Mouse (Mus musculus): Measurements from ENCODE around the gene Nmnat2.

The Nmnat2 gene

DNA sequence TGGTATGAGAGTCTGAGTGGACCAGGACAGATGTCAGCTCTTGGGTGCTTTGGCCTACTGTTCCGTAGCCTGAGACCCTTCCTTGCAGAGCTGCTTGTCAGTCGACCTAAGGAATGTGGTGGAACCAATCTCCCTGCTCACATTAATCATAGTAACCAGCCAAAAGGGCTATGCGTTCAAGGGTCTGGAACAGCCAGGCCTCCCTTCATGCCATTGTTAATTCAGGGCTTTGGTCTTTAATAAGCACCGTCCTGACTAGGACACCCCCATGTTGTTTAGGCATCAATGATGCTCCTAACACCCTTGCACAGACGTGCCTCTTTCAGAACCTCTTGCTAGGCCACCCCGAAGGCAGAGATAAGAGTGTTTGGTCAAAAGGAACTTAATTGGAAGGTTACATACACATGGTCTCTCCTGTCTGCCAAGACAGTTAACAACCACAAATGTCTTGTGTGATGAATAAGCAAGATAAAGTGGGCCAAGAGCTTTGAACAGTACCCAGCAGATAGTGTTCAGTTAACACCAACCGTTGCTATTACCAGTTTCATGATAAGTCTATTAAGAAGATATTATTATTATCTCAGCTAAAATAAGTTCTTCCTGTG, 66.3 kb downstream of the Nmnat2 start:
- no peak for DNase-seq

DNA sequence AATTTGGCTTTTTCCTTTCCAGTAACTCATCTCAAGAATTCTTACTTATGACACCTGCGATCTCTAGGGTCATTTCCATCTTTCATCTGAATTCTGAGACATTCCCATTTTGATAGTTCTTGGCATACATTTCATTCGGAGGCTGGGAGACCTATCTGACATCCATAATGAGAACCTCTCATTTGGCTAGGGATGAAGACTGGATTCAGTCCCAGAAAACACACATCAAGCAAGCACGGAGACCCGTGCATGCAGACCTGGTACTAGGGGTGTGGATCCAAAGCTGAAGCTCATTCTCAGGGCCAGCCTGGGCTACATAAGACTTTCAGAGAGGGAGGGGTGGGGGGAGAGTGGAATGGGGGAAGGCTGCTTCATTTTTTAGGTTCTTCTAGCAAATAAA, 68.2 kb downstream of the Nmnat2 start:
- no peak for DNase-seq

DNA sequence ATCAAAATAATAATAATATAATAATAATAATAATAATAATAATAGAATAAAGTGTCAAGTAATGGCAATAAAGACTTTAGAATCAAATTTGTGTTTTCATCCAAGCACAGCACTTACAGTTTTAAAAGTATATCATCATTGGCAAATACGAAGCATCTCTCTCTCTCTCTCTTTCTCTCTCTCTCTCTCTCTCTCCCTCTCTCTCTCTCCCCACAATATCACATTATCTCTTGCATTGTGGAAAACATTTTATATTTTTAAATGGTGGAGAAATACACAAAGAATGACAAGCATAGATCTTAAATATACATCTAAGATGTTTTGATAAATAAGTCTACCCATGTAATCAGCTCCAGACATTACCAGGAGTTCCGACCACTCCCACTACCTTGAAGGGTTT, 69.1 kb downstream of the Nmnat2 start:
- DNase-seq: no peak

DNA sequence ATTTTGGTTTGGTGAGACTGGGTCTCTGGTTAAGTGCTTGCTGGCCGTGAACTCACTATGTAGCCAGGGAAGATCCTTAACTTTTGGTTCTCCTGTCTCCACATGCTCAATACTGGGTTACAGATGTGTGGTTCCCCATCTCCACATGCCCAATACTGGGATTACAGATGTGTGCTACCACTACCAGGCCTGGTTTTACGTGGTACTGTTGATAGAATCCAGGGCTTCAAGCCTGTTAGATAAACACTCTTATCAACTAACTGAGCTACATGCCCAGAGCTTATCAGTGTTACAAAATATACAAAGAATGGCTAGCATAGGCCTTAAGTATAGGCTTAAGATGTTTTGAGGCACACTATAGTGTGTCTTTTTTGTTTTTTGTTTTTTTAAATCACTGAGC, 69.7 kb downstream of the Nmnat2 start:
- no peak for DNase-seq

DNA sequence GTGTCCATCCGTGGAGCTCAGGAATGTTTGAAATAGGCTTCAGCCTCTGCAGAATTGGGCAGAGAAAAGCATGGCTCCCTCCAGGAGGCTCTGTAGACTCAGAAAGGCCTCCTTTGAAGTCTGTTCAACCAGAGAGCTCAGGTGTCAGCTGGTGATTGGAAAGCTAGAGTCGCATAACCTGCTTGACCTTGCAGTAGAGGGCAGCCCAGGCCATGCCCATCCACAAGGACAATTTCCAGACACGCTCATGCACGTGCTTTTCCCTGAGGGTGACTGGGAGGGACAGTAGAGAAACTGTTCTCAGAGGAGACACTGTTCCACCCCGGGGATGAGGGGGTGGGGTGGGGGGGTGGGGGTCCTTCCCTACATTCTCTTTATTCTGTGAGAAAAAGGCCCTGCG, 76.6 kb downstream of the Nmnat2 start:
- DNase-seq: no peak

DNA sequence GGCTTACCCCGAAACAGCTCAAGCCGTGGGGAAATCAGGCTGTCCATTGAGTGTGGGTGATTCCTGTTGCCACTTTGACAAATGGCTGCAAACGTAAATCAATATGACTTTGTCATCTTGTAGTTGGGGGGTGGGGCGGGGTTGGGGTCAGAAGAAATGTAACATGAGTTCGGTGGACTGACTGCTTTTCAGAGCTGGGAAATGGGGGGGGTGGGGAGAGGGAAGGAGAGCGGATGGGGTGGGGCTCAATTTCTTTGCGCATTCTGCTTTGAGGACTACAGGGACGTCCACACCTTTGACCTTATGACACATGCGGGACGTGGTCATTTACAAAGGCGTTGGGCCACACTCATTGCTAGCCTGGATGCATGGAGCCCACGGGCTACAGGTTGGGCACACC, 77.2 kb downstream of the Nmnat2 start:
- no peak for DNase-seq

DNA sequence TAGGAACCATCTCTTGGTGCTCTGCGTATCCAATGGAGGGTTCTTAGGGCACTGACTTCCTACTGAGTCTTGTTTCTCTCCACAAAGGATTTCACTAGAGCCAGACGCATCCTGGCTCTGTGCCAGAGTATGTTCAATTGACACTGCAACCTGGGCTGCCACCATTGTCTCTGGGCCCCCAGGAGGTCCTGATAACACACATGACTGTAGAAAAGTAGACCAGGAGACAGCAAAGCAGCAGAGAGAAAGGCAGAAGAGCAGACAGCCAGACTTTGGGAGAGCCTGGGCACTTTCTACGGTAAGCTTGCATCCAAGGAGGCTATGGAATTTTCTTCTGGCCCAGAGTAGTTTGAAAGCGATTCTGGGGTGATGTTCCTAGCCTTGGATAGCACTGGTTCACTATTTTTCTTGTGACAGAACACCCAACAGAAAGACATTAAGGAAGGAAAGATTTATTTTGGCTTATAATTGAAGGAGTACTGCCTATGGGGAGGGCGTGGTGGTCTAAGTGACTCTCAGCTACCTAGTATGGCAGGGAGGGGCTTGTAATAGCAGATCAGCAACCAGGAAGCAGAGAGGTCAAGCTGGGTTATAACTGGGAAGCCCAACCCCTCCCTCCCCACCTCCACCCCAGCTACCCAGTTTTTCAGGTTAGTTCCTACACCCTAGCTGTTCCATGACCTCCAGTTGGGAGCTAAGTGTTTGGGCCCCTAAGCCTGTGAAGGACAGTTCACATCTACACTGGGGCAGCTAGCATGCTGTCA, 78.5 kb downstream of the Nmnat2 start:
- no peak for DNase-seq

DNA sequence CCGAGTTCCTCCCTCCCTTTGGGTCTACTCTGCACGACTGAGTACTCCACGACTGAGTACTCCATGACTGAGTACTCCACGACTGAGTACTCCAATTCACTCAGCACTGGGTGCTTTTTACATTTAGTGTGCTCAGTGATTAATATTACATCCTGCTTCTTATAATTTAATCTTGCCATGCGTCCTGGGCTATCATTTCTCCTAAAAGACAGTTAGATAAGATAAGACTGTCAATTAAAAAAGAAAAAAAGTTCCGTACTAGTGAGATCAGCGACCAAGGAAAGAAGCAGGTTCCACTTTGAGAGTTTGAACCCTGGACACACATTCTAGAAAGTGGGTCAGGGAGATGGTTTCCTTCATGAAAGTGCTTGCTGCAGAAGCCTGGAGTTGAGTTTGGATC, 79.3 kb downstream of the Nmnat2 start:
- no peak for DNase-seq

DNA sequence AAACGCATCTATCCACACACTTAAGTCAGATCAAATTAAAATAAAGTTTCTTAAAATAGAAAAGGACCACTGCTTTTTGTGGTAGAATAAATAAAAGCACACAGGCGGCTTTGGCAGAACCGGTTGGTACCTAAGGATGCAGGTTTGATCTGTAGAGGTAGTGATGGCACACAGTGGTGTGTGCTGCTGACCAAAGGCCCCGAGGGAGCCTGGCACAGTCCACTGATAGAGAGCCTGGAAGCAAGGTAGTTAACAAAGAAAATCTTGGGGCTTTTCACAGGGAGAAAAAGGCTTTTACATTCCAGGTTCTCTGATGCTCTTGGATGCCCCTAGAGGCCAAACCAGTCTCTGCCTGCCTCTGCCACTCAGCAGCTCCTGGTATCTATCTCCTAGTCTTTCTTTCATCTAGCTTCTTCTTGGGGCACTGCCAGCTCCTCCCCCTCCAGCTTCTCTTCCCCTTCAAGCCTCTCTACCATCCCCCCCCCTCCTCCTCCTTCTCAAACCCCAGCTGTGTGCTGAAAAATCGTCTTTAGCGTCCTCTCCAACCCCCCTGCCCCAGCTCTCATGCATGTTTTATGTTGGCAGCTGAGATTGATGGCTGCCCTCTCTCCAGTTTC, 80.6 kb downstream of the Nmnat2 start:
- peak; percentile 42 to 45 for DNase-seq

DNA sequence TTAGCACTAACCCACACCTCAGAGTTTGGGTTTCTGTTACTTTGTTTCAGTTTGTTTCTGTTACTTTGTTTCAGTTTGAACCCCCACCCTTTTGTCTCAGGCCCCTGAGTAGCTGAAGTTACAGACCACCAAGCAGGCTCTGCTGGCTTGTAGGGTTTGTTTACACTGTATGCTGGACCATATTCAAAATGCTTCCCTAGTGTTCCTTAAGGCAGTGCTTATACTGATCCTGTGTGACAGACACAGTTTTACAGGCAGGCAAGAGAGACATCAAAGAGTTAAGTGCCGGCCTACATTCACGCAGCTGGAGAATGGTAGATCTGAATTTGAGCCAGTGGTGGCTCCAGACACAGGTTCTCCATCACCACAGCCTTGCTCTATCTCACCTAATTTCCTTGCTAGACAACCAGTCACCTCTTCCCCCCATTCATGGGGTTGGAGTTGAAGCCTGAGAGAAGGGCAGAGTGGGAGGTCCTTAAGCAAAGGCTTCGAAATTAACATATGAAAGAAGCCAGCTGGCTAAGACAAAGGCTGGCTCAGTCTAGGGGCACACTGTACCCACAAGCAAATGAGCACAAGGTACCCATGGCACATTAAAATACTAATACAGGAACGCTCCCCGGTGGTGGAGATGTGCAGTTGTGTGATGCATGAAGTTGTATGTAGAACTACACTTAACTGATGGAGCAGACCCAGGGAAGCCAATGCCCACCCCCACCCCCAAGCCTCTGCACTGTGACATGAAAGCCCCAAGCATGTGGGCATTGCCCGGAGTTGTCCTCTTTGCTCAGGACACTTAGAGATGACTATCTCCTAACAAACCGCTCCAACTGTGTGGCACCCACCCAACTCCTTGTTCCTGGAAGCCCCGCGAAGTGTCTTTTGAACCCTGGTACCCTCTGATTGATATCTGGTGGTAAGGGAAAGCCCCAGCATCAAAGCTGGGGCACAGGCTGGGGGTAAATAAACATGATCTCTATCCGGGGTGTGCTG, 82.9 kb downstream of the Nmnat2 start:
- no peak for DNase-seq

DNA sequence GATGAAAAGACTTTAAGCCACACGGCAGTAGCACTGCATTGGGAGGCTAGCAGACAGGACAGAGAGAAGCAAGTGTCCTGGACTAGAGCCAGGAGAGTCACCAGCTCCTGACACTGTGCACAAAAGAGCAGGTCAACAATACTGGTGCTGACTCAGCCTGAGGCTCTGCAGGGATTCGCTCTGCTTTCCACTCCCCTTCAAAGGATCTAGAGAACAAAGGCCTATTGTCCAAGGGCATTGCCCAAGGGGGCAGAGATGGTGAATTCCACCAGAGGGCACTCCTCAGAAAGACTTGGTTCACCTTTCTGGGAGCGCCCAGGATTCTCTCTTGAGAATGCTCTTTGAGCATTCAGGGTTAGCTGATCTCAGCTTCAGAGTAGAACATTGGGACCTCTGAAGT, 85.3 kb downstream of the Nmnat2 start:
- no peak for DNase-seq

DNA sequence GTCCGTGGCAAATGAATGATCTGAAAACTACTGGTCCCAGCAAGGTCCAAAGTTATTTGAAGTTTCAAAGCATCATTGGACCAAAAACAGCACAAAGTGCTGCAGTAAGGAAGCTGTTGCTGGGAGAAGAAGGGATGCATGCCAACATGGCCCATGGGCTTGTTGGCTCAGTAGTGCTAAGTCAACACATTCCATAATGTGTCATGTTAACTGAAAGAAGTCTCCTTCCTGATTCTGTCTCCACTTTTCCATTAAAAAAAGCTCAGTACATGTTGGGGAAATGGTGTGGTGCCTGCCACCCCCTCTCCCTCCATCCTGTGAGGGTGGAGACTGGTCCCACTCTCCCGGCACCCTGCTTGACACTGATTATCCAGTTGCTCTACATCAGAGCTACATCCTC, 86.3 kb downstream of the Nmnat2 start:
- no peak for DNase-seq

DNA sequence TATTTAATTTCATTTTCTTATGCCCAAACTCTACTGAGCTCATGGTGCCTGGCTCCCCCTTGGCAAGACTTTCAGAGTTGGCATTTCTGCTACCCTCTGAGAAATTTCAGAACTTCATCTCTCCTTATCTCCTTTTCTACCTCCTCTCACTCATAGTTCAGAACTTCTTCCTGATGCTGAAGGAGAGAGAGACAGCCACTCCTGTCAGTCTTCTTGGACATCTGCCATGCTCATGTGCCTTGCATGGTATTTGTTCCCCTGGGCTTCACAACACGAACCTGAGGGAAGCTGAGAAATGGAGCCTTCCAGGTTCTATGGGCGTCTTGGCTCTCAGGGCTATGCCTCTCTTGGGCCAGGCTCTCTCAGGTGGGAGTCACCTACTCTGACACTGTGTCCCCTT, 87.5 kb downstream of the Nmnat2 start:
- no peak for DNase-seq

DNA sequence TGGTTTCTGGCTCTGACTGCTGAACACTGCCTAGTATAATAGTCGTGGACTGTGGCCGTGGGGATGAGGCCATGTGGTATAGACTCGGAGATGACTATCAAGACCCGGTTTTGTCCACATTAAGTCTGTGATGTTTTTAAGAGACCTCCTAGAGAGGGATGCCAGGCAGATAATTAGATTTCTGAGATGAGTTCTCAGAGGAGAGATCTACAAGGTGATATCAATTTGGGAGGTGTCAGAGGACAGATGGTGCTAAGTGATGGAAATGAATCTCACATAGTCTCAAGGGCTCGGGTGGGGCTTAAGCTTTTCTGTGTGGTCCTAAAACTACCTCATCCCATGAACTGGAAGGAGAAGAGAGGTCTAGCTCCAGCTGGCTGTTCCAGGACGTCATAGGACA, 88.5 kb downstream of the Nmnat2 start:
- no peak for DNase-seq

DNA sequence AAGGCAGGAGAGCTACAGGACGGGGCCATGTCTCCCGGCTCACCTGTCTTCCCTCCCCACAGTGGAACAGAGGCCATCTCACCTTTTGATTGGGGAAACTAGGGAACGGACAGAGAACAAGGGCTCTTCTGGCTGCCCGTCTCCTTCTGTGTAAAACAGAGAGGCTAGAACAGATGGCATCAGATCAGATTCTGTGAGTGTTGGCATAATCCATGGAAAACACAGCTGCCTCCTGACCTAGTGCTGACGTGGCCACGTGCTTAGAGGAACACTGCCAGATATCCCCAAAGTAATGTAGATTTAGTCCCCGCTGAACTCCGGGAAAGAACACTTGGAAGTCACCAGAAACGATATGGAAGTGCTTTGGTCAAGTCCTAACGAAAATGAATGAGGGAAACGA, 90.6 kb downstream of the Nmnat2 start:
- no peak for DNase-seq

DNA sequence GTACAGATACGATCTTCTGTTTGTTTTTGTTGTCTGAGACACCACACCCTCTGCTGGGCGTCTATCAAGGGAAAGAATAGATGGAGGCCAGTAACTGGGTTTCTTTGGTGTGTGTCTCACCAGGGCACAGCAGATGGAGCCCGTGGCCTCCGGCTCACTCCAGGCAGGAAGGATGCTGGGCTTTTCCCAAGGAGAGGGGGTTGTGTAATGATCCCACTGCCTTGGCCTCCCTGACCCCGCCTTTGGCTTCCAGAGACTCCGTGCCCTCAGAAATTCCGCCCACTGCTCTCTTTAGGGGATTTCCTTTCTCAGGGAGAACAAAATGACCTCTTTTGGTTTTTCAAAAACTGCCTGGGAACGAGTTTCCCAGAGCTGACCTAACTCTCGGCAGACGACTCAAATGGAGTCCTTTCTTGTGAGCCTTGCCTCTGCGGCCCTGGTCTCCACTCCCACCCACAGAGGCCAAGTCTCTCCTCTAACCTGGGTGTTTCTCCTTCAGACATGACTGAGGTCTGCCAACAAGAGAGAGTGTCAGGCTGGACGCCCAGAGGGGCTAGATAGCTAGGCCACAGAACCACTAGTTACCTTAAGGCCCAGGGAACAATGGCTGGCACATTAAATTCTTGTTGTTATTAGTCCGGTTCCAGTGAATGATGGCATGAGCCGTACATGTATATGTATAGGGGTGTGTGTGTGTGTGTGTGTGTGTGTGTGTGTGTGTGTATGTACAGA, 93.5 kb downstream of the Nmnat2 start:
- no peak for DNase-seq

DNA sequence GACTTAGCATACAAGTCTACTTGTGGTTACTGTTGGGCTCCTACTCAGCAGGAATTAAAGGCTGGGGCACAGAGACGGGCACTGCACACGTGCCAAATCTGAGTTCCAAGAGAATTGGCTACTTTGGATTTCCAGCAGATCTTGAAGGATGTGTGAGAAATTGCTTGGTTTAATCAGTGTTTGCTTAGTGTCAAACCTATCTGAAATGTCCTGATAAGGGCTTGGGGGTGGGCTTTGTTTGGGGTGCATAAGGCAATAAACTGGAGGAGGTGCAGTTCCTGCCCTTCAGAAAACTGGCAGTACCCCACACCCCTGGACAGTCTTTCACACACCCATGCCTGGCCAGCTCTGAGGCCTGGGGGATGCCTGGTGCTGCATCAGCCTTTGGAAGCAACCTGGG, 94.7 kb downstream of the Nmnat2 start:
- DNase-seq: no peak

DNA sequence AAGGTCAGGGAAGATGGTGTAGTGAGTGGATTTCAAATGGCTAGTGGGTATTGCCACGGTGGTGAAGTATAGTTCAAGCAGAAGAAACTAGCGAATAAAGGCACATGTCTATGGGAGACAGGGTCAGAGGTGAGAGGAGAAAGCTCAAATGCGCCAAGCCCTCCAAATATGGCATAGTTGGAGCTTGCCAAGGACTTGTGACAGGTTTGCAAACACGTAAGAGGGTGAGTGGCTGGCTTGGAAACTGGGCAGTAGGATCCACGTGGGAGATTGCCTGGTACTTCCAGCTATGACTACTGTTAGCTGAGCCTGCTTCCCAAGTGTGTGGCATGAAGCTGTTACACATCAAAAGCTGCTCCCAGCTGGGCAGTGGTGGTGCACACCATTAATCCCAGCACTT, 96.7 kb downstream of the Nmnat2 start:
- DNase-seq: no peak

DNA sequence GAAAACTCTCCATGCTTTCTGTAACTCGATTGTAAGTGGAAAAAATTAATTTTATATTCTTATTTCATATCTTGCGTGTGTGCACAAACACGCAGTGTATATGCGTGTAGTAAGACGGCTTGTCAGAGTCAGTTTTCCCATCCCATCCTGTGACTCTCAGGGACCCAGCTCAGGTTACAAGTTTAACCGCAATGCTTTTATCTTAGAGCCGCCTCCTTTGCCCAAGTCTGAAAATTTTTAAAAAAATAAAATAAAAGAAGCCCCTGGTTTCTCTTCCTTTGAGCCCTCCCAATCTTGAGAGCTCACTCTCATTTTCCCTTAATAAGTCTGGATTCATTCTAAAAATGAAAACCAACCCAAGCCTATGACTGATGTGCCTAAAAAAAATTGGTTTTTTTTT, 98.8 kb downstream of the Nmnat2 start:
- DNase-seq: no peak

DNA sequence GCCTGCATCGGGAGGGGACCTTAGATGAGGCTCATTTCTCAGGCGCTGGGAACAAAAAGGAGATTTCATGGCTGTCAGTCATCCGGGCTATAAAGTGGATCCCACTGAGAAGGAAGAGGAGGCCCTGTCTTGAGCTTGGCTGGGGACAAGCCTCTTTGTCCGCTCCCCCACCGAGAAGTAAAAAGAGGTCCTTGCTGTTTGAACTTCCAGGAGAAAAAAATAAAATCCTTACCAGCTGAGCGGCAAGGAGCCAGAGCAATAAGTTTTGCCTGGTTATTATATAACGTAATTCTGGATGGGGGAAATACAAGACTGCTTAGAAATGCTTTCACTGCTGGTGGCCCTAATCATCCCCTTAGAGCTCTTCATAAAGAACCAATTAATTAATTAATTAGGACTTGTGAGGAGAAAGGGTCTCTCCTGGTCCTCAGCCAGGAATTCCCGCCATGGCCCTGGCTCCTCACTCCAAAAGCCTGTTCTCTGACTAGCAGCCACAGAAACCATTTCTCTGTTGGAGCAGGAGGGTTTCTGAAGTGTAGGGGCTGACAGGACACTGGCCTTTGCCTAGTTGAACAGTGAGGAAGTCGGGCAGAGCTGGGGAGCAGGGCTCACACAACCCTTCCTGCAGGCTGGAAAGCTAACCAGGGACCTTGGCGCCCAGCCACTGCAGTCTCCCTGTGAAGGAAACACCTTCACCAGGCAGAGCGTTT, 99.5 kb downstream of the Nmnat2 start:
- DNase-seq: no peak

DNA sequence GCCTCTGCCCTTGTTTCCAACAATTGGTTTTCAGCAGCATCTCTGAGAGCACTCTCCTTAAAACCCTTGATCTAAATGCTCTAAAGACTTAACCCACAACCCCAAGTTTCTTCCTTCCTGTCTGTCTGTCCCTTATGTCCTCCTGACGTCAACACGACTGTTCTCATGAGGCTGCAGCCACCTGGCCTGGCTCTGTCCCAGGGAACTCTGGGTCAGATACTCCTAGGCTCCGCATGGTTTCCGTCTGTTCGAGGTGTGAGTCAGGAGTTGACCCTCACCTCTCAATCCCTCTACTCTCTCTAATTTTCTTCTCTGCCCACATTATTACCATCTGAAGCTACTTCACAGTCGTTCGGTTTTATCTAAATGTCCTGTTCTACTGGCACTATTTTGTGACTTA, 103.5 kb downstream of the Nmnat2 start:
- DNase-seq: no peak

DNA sequence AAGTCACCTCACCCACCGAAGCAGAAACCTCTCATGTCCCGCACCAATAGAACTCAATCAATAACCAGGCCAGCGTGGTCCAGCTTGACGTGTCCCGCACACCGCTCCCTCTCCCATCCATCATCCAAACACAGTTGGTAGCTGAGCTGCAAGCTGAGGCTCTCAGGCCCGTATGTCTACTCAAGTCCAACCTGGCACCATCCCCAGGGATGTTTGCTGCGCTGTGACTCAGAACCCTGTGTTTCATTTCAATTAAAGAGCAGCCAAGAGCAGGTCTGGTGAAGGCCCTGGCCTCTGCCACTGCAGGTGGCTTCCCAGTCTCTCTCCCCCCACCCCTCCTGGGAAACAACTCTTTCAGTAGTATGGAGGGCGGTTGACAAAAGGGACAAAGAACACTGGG, 104.8 kb downstream of the Nmnat2 start:
- DNase-seq: no peak

Measured in thymus, postnatal 36 days (tissue).